Mouse (Mus musculus) MEL (cell line): ENCODE measurements at regions not wholly inside any gene's neighbourhood (a gene's known extent, or its start where the extent isn't known, plus 50 kb on each side); places are given as distances from the start of the nearest gene placed in this dataset.

Source experiments
- DNase-seq: peaks from one replicate; pipeline ENCODE4 v3.0.0; 2011; ENCODE audit warnings: low read depth, low spot score
- H3K27ac ChIP-seq: 2 replicates; pipeline ENCODE4 v1.5.1; 2012; ENCODE audit warnings: low read depth, mild to moderate bottlenecking, control low read depth, low read length, moderate library complexity; ENCODE audit not compliant: control insufficient read depth
- H3K27me3 ChIP-seq, 2 experiments: fragments of 150-350 bp in 1 of 2; sonication (generic) in 1 of 2; 2 replicates each; pipeline ENCODE4 v1.6.1; 2012; ENCODE audit warnings: low read length in 2 of 2, mild to moderate bottlenecking in 2 of 2, improper control_type of control experiment in 1 of 2, moderate library complexity in 1 of 2; ENCODE audit not compliant: insufficient read depth in 2 of 2, control insufficient read depth in 1 of 2
- H3K36me3 ChIP-seq, 2 experiments: 2 replicates each; pipeline ENCODE4 v1.6.1; 2012 to 2014; ENCODE audit warnings: low read length in 2 of 2, improper control_type of control experiment in 1 of 2, inconsistent platforms in 1 of 2, mild to moderate bottlenecking in 1 of 2; ENCODE audit not compliant: insufficient read depth in 2 of 2, control insufficient read depth in 1 of 2
- H3K4me1 ChIP-seq, 2 experiments: fragments of 150-350 bp in 1 of 2; sonication (generic) in 1 of 2; 2 replicates each; pipeline ENCODE4 v1.6.1; 2012; ENCODE audit warnings: low read length in 2 of 2, improper control_type of control experiment in 1 of 2, mild to moderate bottlenecking in 1 of 2; ENCODE audit not compliant: insufficient read depth in 2 of 2, control insufficient read depth in 1 of 2
- H3K4me3 ChIP-seq, 2 experiments: fragments of 150-350 bp in 1 of 2; sonication (generic) in 1 of 2; 2 replicates each; pipeline ENCODE4 v1.5.1; 2012; ENCODE audit warnings: low read depth in 2 of 2, low read length in 2 of 2, mild to moderate bottlenecking in 2 of 2, moderate library complexity in 2 of 2, control low read depth in 1 of 2, improper control_type of control experiment in 1 of 2; ENCODE audit not compliant: control insufficient read depth in 1 of 2, insufficient read depth in 1 of 2
- H3K79me2 ChIP-seq: 2 replicates; pipeline ENCODE4 v1.6.1; 2012; ENCODE audit warnings: mild to moderate bottlenecking, low read length, moderate library complexity; ENCODE audit not compliant: control insufficient read depth, poor library complexity, insufficient read depth
- H3K9ac ChIP-seq: 2 replicates; pipeline ENCODE4 v1.6.1; 2012; ENCODE audit warnings: low read depth, mild to moderate bottlenecking, control low read depth, low read length, moderate library complexity; ENCODE audit not compliant: control insufficient read depth, poor library complexity, severe bottlenecking
- H3K9me3 ChIP-seq: fragments of 150-350 bp; sonication (generic); replicated peaks from 2 replicates; pipeline ENCODE4 v1.6.1; 2012; ENCODE audit warnings: mild to moderate bottlenecking, low read length, improper control_type of control experiment, moderate library complexity; ENCODE audit not compliant: insufficient read depth
- CTCF ChIP-seq, 3 experiments: IDR thresholded peaks in 2 of 3; conservative IDR thresholded peaks in 1 of 3; 2 replicates each; pipeline ENCODE4 v1.5.1; 2011 to 2012; ENCODE audit warnings: low read length in 3 of 3, low read depth in 2 of 3, mild to moderate bottlenecking in 2 of 3, improper control_type of control experiment in 1 of 3, inconsistent platforms in 1 of 3, mixed read lengths in 1 of 3, moderate library complexity in 1 of 3; ENCODE audit not compliant: control insufficient read depth in 1 of 3, insufficient read depth in 1 of 3, poor library complexity in 1 of 3, severe bottlenecking in 1 of 3
- KAT2A ChIP-seq: conservative IDR thresholded peaks from 2 replicates; pipeline ENCODE4 v1.6.1; 2012; ENCODE audit warnings: low read depth, low read length, improper control_type of control experiment, inconsistent platforms
- MAFK ChIP-seq: IDR thresholded peaks from 2 replicates; pipeline ENCODE4 v1.6.1; 2011; ENCODE audit warnings: low read depth, mild to moderate bottlenecking, low read length, improper control_type of control experiment, borderline replicate concordance
- MAX ChIP-seq: IDR thresholded peaks from 2 replicates; pipeline ENCODE4 v1.6.1; 2011; ENCODE audit warnings: low read length, improper control_type of control experiment
- NRF1 ChIP-seq: IDR thresholded peaks from 2 replicates; pipeline ENCODE4 v1.6.1; 2014; ENCODE audit warnings: low read depth, mild to moderate bottlenecking, inconsistent platforms, low read length, improper control_type of control experiment, moderate library complexity; ENCODE audit not compliant: poor library complexity, insufficient read depth, severe bottlenecking
- RAD21 ChIP-seq: IDR thresholded peaks from 2 replicates; pipeline ENCODE4 v1.6.1; 2011; ENCODE audit warnings: mild to moderate bottlenecking, low read depth, low read length, improper control_type of control experiment
- RCOR1 ChIP-seq: IDR thresholded peaks from 2 replicates; pipeline ENCODE4 v1.6.1; 2012; ENCODE audit warnings: low read depth, mild to moderate bottlenecking, inconsistent platforms, low read length, improper control_type of control experiment
- USF1 ChIP-seq: IDR thresholded peaks from 2 replicates; pipeline ENCODE4 v1.6.1; 2014; ENCODE audit warnings: low read depth, mild to moderate bottlenecking, inconsistent platforms, low read length, improper control_type of control experiment, moderate library complexity

GRCm38 (mm10) chr7:138448519-138448918 lies 51.0 kb upstream of the Tcerg1l start:
- no peaks in the 10 kb centered on the region for H3K4me1 ChIP-seq
- H3K4me3 ChIP-seq, result no peak overlapping the region
- no peaks in the 10 kb centered on the region for H3K36me3 ChIP-seq
- H3K79me2 ChIP-seq, result no peaks in the 10 kb centered on the region
- no peaks in the 10 kb centered on the region for H3K27me3 ChIP-seq
- no peak overlapping the region for H3K27ac ChIP-seq
- DNase-seq, result no peak
- H3K9me3 ChIP-seq, result no peaks in the 10 kb centered on the region
- TF ChIP-seq MAFK, result no peak
- TF ChIP-seq MAX, result no peak
- TF ChIP-seq RCOR1, result no peak
- no peak for TF ChIP-seq CTCF (IDR thresholded peaks at IDR 0.05 in 2 of 3, conservative IDR thresholded peaks at IDR 0.05 in 1 of 3; ENCODE audit: control insufficient read depth in 1 of 3, insufficient read depth in 1 of 3, low read depth in 2 of 3, low read length in 3 of 3, poor library complexity in 1 of 3, severe bottlenecking in 1 of 3)
- no peak for TF ChIP-seq NRF1
- no peak for TF ChIP-seq USF1
- TF ChIP-seq RAD21, result no peak
- TF ChIP-seq KAT2A, result no peak
- H3K9ac ChIP-seq, result no peak overlapping the region
